Mouse (Mus musculus) left cerebral cortex, postnatal 36 days (tissue): ENCODE data around the gene Smug1. TPM values are rescaled to one million over a fixed set of nuclear protein-coding genes. Genes with fewer than 3 reads are reported as not detected.

Experiments used
- DNase-seq, 2 experiments: peaks; one replicate each; pipeline ENCODE4 v3.0.0; 2021 to 2022; ENCODE audit warnings: low spot score in 2 of 2, mixed read lengths in 1 of 2
- intact Hi-C: fragments of 180-260 bp; cut with DNase I; formaldehyde crosslinking; loops from one replicate; pipeline ENCODE4 v1.15.1; 2025
- total RNA-seq, 2 experiments: library from RNA; stranded (reverse); gene quantifications; 2 replicates each; pipeline ENCODE4 v1.2.3; 2021

Gene Smug1
- total RNA-seq, 2 experiments from 2014 or later, result 18.3 to 20.0 TPM

- no peak for DNase-seq
- intact Hi-C loops, result loop anchor here (2.0 to 5.0 kb wide), 2 partner anchors 38 to 108 kb away; no protein-coding TSS in a partner anchor
These were observed 46.3 kb downstream of the Smug1 start for GRCm38 (mm10) chr15:103120594-103120993.

- DNase-seq, result no peak
- intact Hi-C loops, result no loop called here
These were observed 51.2 kb downstream of the Smug1 start for GRCm38 (mm10) chr15:103115726-103116125.

GRCm38 (mm10) chr15:103115256-103115655 lies 51.6 kb downstream of the Smug1 start:
- intact Hi-C loops, result no loop called here
- DNase-seq, result no peak

- intact Hi-C loops, result no loop called here
These were observed 53.8 kb downstream of the Smug1 start for GRCm38 (mm10) chr15:103113077-103113476.

GRCm38 (mm10) chr15:103112309-103112708 lies 54.6 kb downstream of the Smug1 start:
- DNase-seq, result no peak
- intact Hi-C loops, result no loop called here

More at GRCm38 (mm10) chr15:103113077-103113476, 53.8 kb downstream of the Smug1 start:
- no peak for DNase-seq

- DNase-seq, result no peak
- intact Hi-C loops, result no loop called here
These were observed 57.0 kb downstream of the Smug1 start for GRCm38 (mm10) chr15:103109940-103110339.

- intact Hi-C loops, result no loop called here
These were observed 58.7 kb downstream of the Smug1 start for GRCm38 (mm10) chr15:103108066-103108676.

GRCm38 (mm10) chr15:103106201-103106600 lies 60.7 kb downstream of the Smug1 start:
- intact Hi-C loops, result no loop called here
- DNase-seq, result no peak

More at GRCm38 (mm10) chr15:103108066-103108676, 58.7 kb downstream of the Smug1 start:
- no peak for DNase-seq

Other genes with a start within 250 kb of the Smug1 start
- not detected for gene Hoxc13, start 246.0 kb downstream of the Smug1 start, total RNA-seq
- gene Hoxc12, start 230.3 kb downstream of the Smug1 start, total RNA-seq, result not detected
- gene Hoxc11, start 212.7 kb downstream of the Smug1 start, total RNA-seq, result not detected
- not detected for gene Hoxc10, start 200.3 kb downstream of the Smug1 start, total RNA-seq
- not detected for gene Hoxc5, start 199.6 kb downstream of the Smug1 start, total RNA-seq
- not detected for gene Hoxc9, start 190.7 kb downstream of the Smug1 start, total RNA-seq
- gene Hoxc8, start 176.5 kb downstream of the Smug1 start, total RNA-seq, result not detected
- not detected for gene Hoxc6, start 168.8 kb downstream of the Smug1 start, total RNA-seq
- not detected for gene Hoxc4, start 148.2 kb downstream of the Smug1 start, total RNA-seq
- gene Cbx5, start 72.7 kb upstream of the Smug1 start, total RNA-seq, result 100 to 1,000 TPM; 158 to 174 TPM
- gene Hnrnpa1, start 73.3 kb upstream of the Smug1 start, total RNA-seq, result 100 to 1,000 TPM; 199 to 232 TPM
- not detected for gene Nfe2, start 91.3 kb upstream of the Smug1 start, total RNA-seq
- gene Copz1, start 105.6 kb upstream of the Smug1 start, total RNA-seq, result 10 to 100 TPM; 87.8 to 95.9 TPM
- gene Gpr84, start 143.5 kb upstream of the Smug1 start, total RNA-seq, result under 1 TPM; 0.42 to 0.45 TPM
- 10 to 100 TPM; 64.4 to 73.5 TPM for gene Zfp385a, start 173.0 kb upstream of the Smug1 start, total RNA-seq
- gene Itga5, start 199.7 kb upstream of the Smug1 start, total RNA-seq, result 1 to 10 TPM; 2.8 to 4.3 TPM